Mouse (Mus musculus) forebrain, embryonic 11.5 days (tissue): Measurements from ENCODE around the gene Ankrd39. TPM values are rescaled to one million over a fixed set of nuclear protein-coding genes. Genes with fewer than 3 reads are reported as not detected.
"Not testable (repeated sequence)": the region's sequence is repeated elsewhere in the genome, so short reads cannot be mapped to it uniquely, and the experiment has no call there.

Experiments used
- ATAC-seq: fragments of 200-750 bp; cut with Nextera tagmentation; replicated peaks from 2 replicates; pipeline ENCODE4 v1.8.0; 2017; ENCODE audit warnings: moderate TSS enrichment; ENCODE audit not compliant: low FRiP score
- DNase-seq: peaks from one replicate; pipeline ENCODE4 v3.0.0-alpha.2; 2017; ENCODE audit warnings: low spot score
- H3K27ac ChIP-seq: fragments of 300-500 bp; sonication (generic); 2 replicates; pipeline ENCODE4 v1.5.1; 2014; ENCODE audit warnings: low read depth, low read length
- H3K27me3 ChIP-seq: fragments of 300-500 bp; sonication (generic); 2 replicates; pipeline ENCODE4 v1.6.1; 2014; ENCODE audit warnings: mild to moderate bottlenecking, low read length, mixed read lengths; ENCODE audit not compliant: control insufficient read depth, insufficient read depth
- H3K36me3 ChIP-seq: fragments of 300-500 bp; sonication (generic); 2 replicates; pipeline ENCODE4 v1.6.1; 2014; ENCODE audit warnings: mild to moderate bottlenecking, low read length, moderate library complexity, mixed read lengths; ENCODE audit not compliant: control insufficient read depth, insufficient read depth
- H3K4me1 ChIP-seq: fragments of 300-500 bp; sonication (generic); replicated peaks from 2 replicates; pipeline ENCODE4 v1.6.1; 2014; ENCODE audit warnings: low read length, mixed read lengths; ENCODE audit not compliant: control insufficient read depth, insufficient read depth
- H3K4me2 ChIP-seq: fragments of 300-500 bp; sonication (generic); 2 replicates; pipeline ENCODE4 v1.6.1; 2014; ENCODE audit warnings: low read depth, mild to moderate bottlenecking, low read length, moderate library complexity, mixed read lengths; ENCODE audit not compliant: severe bottlenecking
- H3K4me3 ChIP-seq: fragments of 300-500 bp; sonication (generic); 2 replicates; pipeline ENCODE4 v1.5.1; 2014; ENCODE audit warnings: low read depth, low read length
- H3K9ac ChIP-seq: fragments of 300-500 bp; sonication (generic); 2 replicates; pipeline ENCODE4 v1.6.1; 2014; ENCODE audit warnings: low read length
- H3K9me3 ChIP-seq: fragments of 300-500 bp; sonication (generic); 2 replicates; pipeline ENCODE4 v1.6.1; 2016; ENCODE audit warnings: low read length, mixed read lengths; ENCODE audit not compliant: control insufficient read depth
- WGBS: fragments of 180-500 bp; shearing (Covaris S2); extraction: QIAGEN DNeasy Blood & Tissue Kit; methylation state at CpG from one replicate; pipeline ENCODE4 v1.1.7; 2014; 5-methylcytosine and 5-hydroxymethylcytosine counted together
- polyA plus RNA-seq: library from polyadenylated mRNA; unstranded; fragments of >200 nt; fragmentation: Nextera tagmentation; extraction: Ambion mirVana; gene quantifications from 2 replicates; pipeline ENCODE4 v1.2.1, GENCODE M21; 2014

The Ankrd39 gene
- polyA plus RNA-seq, 1 experiment from 2014 or later: 18.7 TPM

GRCm38 (mm10) chr1:36540807-36541206 lies 6.4 kb downstream of the Ankrd39 start:
- no peaks in the 10 kb centered on the region for H3K9me3 ChIP-seq
- DNase-seq (no peak), ATAC-seq (no peak)
- H3K4me3 ChIP-seq: no peak overlapping the region
- WGBS: 96% methylated on average over 12 of the region's 12 CpGs
- no peaks in the 10 kb centered on the region for H3K27me3 ChIP-seq
- no peaks in the 10 kb centered on the region for H3K36me3 ChIP-seq
- 0 out of 2 replicates have a peak, but pooled peaks cover 2% of the 10 kb centered on the region for H3K4me1 ChIP-seq
- no peak overlapping the region for H3K27ac ChIP-seq
- no peak overlapping the region for H3K4me2 ChIP-seq
- H3K9ac ChIP-seq: no peak overlapping the region

- Histone ChIP-seq H3K9me3 (no peaks in the 10 kb centered on the region), H3K9ac (no peak overlapping the region), H3K27ac (no peak overlapping the region), H3K4me2 (no peak overlapping the region), H3K36me3 (no peaks in the 10 kb centered on the region), H3K27me3 (no peaks in the 10 kb centered on the region), H3K4me3 (no peak overlapping the region), H3K4me1 (no peaks in the 10 kb centered on the region)
- 88% methylated on average over 11 of the region's 11 CpGs for WGBS
- DNase-seq (no peak), ATAC-seq (no peak)
Observed at GRCm38 (mm10) chr1:36540132-36540531, 7.1 kb downstream of the Ankrd39 start.

- H3K9ac ChIP-seq: no peak within 1 kb of the TSS
- no peaks in the 10 kb centered on the region for H3K36me3 ChIP-seq
- no peaks in the 10 kb centered on the region for H3K27me3 ChIP-seq
- H3K4me3 ChIP-seq: no peak within 1 kb of the TSS
- no peaks in the 10 kb centered on the region for H3K4me1 ChIP-seq
- 65% methylated on average over 9 of the region's 9 CpGs for WGBS
- no peak within 1 kb of the TSS for H3K4me2 ChIP-seq
- no peak for ATAC-seq
- H3K9me3 ChIP-seq: no peaks in the 10 kb centered on the region
- no peak for DNase-seq
- no peak within 1 kb of the TSS for H3K27ac ChIP-seq
Observed at GRCm38 (mm10) chr1:36539186-36539585, 8.1 kb downstream of the Ankrd39 start, which contains the start of gene Gm42417. Gm42417 (minus strand) TSS chr1:36539429.

GRCm38 (mm10) chr1:36538727-36539126 lies 8.5 kb downstream of the Ankrd39 start:
- H3K36me3 ChIP-seq: no peaks in the 10 kb centered on the region
- H3K4me2 ChIP-seq: no peak overlapping the region
- no peak overlapping the region for H3K27ac ChIP-seq
- no peaks in the 10 kb centered on the region for H3K4me1 ChIP-seq
- H3K27me3 ChIP-seq: no peaks in the 10 kb centered on the region
- 88% methylated on average over 4 of the region's 4 CpGs for WGBS
- ATAC-seq: no peak
- no peak overlapping the region for H3K9ac ChIP-seq
- no peak overlapping the region for H3K4me3 ChIP-seq
- no peak for DNase-seq
- H3K9me3 ChIP-seq: no peaks in the 10 kb centered on the region

GRCm38 (mm10) chr1:36536783-36537182 lies 10.5 kb downstream of the Ankrd39 start, which contains the start of gene Ankrd23:
Ankrd23 (minus strand) TSS chr1:36536883.
- H3K9me3 ChIP-seq, H3K27me3 ChIP-seq, H3K4me1 ChIP-seq, H3K27ac ChIP-seq, H3K4me3 ChIP-seq, DNase-seq, H3K4me2 ChIP-seq, H3K36me3 ChIP-seq, H3K9ac ChIP-seq, ATAC-seq: not testable (repeated sequence)
- 94% methylated on average over 9 of the region's 9 CpGs for WGBS

- H3K9ac ChIP-seq: no peak overlapping the region
- no peak overlapping the region for H3K4me2 ChIP-seq
- DNase-seq: no peak
- no peaks in the 10 kb centered on the region for H3K36me3 ChIP-seq
- no peak overlapping the region for H3K27ac ChIP-seq
- no peak for ATAC-seq
- H3K4me1 ChIP-seq: no peaks in the 10 kb centered on the region
- H3K27me3 ChIP-seq: no peaks in the 10 kb centered on the region
- H3K9me3 ChIP-seq: no peaks in the 10 kb centered on the region
- H3K4me3 ChIP-seq: no peak overlapping the region
- 82% methylated on average over 8 of the region's 8 CpGs for WGBS
Observed at GRCm38 (mm10) chr1:36536397-36536728, 10.9 kb downstream of the Ankrd39 start.

- H3K36me3 ChIP-seq: no peaks in the 10 kb centered on the region
- H3K4me2 ChIP-seq: no peak overlapping the region
- no peaks in the 10 kb centered on the region for H3K27me3 ChIP-seq
- H3K9me3 ChIP-seq: no peaks in the 10 kb centered on the region
- no peak overlapping the region for H3K9ac ChIP-seq
- H3K27ac ChIP-seq: no peak overlapping the region
- ATAC-seq (no peak), DNase-seq (no peak)
- H3K4me3 ChIP-seq: no peak overlapping the region
- WGBS: 89% methylated on average over 11 of the region's 11 CpGs
- no peaks in the 10 kb centered on the region for H3K4me1 ChIP-seq
Observed at GRCm38 (mm10) chr1:36535477-36536396, 11.5 kb downstream of the Ankrd39 start.

- H3K36me3 ChIP-seq: no peaks in the 10 kb centered on the region
- no peak overlapping the region for H3K9ac ChIP-seq
- H3K9me3 ChIP-seq: no peaks in the 10 kb centered on the region
- WGBS: 80% methylated on average over 6 of the region's 6 CpGs
- no peak overlapping the region for H3K27ac ChIP-seq
- H3K27me3 ChIP-seq: no peaks in the 10 kb centered on the region
- no peak for ATAC-seq
- H3K4me2 ChIP-seq: no peak overlapping the region
- no peaks in the 10 kb centered on the region for H3K4me1 ChIP-seq
- DNase-seq: no peak
- H3K4me3 ChIP-seq: no peak overlapping the region
Observed at GRCm38 (mm10) chr1:36534595-36535058, 12.6 kb downstream of the Ankrd39 start.

GRCm38 (mm10) chr1:36533546-36533945 lies 13.7 kb downstream of the Ankrd39 start:
- no peaks in the 10 kb centered on the region for H3K27me3 ChIP-seq
- no peak overlapping the region for H3K9ac ChIP-seq
- DNase-seq: no peak
- no peak overlapping the region for H3K4me3 ChIP-seq
- no peak overlapping the region for H3K27ac ChIP-seq
- ATAC-seq: no peak
- H3K4me1 ChIP-seq: no peaks in the 10 kb centered on the region; the same call in 1 of the 2 replicates
- no peaks in the 10 kb centered on the region for H3K9me3 ChIP-seq
- H3K36me3 ChIP-seq: no peaks in the 10 kb centered on the region
- WGBS: 88% methylated on average over 6 of the region's 6 CpGs
- H3K4me2 ChIP-seq: no peak overlapping the region
